Mouse (Mus musculus): ENCODE results near the gene Tkfc.

Tkfc gene

DNA sequence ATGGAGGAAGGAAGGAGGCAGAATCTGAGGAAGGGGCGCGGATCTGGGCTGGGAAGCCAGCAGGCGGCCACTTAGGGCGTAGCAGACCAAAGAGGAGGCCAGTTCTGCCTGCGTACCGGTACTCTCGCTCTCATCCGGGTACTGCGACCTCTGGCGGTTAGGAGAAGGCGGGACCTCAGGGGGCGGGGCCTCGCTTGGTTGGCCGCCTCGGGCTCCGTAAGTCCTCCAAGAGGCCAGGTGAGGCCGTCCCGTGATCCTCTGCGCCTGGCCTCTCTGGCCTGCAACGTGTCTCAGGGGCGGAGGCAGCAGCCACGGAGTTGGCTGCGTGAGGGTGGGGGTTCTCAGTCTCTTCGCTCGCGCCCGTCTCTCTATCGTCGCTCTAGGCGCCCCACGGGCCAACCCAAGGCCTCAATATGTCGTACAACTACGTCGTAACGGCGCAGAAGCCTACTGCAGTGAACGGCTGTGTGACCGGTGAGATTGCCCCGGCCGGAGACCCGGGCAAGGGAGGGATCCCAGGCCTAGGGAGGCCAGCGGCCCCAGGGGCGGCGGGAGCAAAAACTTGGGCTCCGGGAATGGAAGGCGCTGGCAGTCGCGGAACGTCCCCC is at the start of gene Tkfc, which contains the start of gene Ddb1:
Gene Tkfc, minus strand, starts transcription at position 362 of the 608 bp plus-strand sequence.
Gene Ddb1, plus strand, starts transcription at position 35 of the 608 bp plus-strand sequence.
- DNase-seq (ENCODE audit: low spot score in 2 of 2), result peak; percentile 97 to 99

DNA sequence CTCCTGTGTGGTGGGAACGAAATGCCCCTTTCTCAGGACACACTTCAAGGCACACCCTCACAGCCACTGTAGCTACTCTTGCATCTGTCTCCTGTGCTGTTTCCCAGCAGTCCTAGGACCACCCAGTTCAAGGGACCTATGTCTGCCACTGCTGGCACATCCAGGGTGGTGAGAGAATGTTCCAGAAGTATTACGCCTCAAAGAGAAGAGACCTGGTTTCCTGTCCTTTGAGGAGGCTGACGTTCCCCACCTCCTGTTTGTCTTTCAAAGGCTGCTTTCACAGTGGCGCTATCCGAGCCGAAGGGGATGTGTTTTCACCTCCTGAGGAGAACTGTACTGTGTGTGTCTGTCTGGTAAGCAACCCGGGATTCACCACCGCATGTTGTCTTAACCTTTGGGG is 42.7 kb upstream of the Tkfc start:
- no peak for DNase-seq (ENCODE audit: low spot score in 2 of 2)

DNA sequence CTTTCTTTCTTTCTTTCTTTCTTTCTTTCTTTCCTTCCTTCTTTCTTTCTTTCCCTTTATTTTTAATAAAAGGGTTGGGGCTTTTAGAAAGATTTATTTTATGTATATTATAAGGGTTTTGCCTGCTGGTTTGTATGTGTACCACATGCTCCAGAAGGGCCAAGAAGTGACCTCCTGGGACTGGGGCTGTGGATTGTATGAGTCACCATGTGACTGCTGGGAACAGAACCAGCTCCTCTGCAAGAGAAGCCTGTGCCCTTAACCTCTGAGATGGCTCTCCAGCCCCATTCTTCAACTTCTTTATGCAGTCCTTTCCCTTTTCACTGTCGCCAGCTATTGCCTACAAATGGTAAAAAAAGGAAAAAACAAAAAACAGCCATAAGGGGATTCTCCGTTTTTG is 40.2 kb upstream of the Tkfc start:
- no peak for DNase-seq (ENCODE audit: low spot score in 2 of 2)

GRCm38 (mm10) chr19:10640589-10641378 is 35.3 kb upstream of the Tkfc start:
- DNase-seq (ENCODE audit: low spot score in 2 of 2), result no peak

GRCm38 (mm10) chr19:10640080-10640479 is 34.6 kb upstream of the Tkfc start:
- DNase-seq (ENCODE audit: low spot score in 2 of 2), result no peak

DNA sequence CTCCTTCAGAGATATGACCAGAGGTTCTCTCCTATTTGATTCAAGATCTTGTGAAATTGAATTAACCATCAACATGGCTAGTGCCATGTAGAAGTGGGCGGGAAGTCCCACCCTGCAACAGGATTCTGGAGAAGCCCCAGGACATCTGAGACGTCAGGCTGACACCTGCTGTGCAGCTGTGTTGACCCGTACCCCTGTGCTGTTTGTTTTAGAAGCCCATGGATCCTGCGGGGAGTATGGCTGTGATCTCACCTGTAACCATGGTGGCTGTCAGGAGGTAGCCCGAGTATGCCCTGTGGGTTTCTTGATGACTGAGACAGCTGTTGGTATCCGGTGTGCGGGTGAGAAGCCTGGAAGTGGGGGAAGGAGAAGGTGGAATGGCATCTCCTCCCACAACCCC is 32.4 kb upstream of the Tkfc start:
- DNase-seq (ENCODE audit: low spot score in 2 of 2), result no peak

DNA sequence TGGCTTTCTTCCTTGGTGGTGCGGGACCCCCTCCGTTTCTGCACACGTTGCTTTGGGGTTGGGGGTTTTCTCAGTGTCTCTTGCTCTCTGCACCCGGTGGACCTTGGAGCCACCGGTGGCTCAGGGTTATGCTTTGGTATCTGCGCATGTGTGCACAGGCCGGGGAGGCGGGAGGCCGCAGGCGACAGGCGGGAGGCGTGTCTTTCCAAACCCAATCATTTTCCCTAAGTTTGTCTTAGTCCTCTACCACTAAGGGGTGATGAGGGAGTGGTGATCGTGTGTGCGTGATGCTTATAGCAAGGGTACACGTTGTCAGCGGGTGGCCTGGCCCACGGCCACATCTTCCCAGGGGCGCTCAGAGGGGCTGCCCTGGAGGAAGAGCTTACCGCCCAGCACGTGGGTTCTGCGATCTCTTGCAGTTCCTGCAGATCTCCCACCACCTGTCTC is 29.4 kb upstream of the Tkfc start:
- DNase-seq (ENCODE audit: low spot score in 2 of 2), result peak; percentile 38 to 51

DNA sequence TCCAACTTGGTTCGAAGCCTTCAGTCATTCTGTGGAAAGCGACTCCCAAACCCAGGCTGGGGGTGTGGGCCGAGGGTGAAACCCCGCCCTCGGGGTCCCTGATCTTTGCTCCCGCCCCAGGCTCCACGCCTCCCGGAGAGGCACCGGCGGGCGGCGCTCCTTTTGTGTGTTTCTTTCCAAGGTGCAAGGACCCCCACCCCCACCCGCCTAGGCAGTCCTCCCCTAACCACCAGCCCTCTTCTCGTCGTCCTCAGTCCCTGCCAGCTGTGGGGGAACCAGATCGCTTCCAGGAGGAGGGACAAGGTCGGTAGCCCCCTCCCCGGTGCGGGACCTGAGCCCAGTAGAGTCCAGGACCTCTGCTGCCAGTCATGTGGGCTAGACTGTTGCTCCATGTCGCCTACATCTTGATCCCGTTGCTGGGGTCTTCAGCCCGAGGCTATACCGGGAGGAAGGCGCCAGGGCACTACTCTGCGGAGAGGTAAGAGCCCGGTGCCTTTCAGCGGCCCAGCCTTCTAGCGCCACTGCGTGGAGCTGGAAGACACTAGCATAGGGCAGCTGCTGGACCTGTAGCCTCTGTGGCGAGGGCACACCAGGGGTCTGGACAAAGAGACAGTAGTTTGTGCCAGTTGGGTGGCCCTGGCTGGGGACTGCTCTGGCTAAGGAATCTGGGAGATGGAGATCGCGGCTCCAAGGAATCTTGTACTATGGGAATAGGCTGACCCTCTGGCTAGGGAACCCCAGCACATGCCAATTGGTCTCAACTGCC is 28.8 kb upstream of the Tkfc start, which contains the start of gene Vwce:
Gene Vwce, plus strand, starts transcription at position 108 of the 766 bp plus-strand sequence.
- peak in 1 of 2 experiments; percentile 25 for DNase-seq (ENCODE audit: low spot score in 2 of 2)

- no peak for DNase-seq (ENCODE audit: low spot score in 2 of 2)
Observed at GRCm38 (mm10) chr19:10608573-10609240, 3.3 kb upstream of the Tkfc start.

- DNase-seq (ENCODE audit: low spot score in 2 of 2), result no peak
Observed at GRCm38 (mm10) chr19:10605901-10606622, 608 bp upstream of the Tkfc start.

- no peak for DNase-seq (ENCODE audit: low spot score in 2 of 2)
Observed at GRCm38 (mm10) chr19:10604534-10604933, 920 bp downstream of the Tkfc start.

DNA sequence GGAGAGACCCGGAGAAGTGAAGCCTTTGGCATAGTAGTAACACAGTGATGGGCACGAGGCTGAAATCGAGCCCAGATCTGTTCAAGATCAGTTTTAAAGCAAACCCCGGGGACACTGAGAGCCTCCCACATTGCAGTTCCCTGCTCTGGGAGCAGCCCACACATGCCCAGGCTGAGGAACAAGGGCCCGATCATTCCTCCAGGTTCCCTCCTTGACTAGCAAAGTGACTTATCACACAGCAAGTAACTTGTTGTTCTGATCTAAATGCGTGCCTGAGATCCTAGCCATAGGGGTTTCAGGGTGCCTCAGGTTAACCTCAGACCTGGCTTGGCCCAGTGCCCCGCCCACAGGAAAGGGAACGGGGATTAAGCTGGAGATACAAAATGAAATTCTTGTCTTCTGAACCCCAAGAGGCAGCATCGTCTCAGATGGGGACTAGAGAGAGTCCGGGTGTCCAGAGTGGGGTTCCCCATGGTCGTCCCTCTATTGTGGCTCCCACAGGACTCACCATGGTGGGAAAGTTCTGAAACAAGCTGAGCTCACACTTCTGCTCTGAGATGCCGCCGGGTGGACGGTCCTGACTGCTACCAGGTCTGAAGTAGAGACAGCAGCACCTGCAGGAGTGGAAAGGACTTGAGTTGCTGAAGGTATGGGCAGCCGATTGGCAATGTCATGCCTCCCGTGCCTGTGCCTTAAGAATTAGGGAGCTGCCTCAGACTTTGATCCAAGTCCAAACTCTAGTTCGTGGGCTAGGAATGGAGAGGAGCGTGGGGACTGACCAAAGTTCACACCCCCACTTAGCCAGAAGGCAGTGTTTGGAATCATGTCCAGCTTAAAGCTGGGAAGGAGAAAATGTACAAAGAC is 1.6 kb downstream of the Tkfc start:
- DNase-seq (ENCODE audit: low spot score in 2 of 2), result no peak

DNA sequence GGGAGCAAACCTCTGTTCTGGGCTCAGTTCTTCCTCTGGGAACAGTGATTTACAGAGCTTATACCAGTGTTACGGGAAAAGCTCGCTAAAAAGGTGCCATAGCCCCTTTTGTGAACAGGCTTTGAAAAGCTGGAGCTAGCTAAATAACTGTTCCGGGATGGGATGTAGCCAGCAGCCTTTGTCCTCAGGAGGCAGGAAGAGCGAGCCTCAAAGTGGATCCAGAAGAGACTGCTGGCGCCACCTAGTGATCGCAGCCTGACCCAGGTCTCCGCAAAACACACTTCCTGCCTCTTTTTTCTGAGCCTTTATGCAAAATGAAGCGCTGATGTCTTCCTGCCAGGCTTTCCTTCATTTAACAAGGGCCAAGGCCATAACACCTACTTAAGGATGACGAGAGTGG is 2.7 kb downstream of the Tkfc start:
- peak; percentile 66 to 80 for DNase-seq (ENCODE audit: low spot score in 2 of 2)

DNA sequence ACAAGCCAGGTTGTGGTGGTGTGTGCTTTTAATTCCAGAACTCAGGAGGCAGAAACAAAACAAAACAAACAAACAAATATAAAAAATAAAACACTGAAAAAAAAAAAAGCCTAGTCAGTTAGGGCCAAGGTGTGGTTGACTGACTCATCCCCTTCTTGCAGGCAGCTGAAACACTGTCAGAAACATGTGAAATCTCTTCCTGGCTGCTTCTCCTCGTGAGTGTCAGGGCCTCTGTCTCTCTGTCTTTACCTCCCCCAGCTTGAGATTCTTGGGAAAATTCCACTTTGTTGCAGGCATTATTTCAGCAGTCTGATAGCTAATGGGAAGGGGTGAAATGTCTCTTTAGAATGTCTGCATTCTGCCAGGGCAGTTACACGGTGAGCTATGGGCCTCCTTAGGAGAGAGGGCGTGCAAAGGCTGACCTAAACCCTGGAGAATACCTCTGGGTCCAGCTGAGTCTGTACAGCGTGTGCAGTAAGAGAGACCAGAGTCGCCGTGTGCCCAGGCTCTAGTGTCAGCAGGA is 3.1 kb downstream of the Tkfc start:
- DNase-seq (ENCODE audit: low spot score in 2 of 2), result no peak

- DNase-seq (ENCODE audit: low spot score in 2 of 2), result no peak
Observed at GRCm38 (mm10) chr19:10599648-10600047, 5.8 kb downstream of the Tkfc start.

- no peak for DNase-seq (ENCODE audit: low spot score in 2 of 2)
Observed at GRCm38 (mm10) chr19:10598188-10598587, 7.3 kb downstream of the Tkfc start.

DNA sequence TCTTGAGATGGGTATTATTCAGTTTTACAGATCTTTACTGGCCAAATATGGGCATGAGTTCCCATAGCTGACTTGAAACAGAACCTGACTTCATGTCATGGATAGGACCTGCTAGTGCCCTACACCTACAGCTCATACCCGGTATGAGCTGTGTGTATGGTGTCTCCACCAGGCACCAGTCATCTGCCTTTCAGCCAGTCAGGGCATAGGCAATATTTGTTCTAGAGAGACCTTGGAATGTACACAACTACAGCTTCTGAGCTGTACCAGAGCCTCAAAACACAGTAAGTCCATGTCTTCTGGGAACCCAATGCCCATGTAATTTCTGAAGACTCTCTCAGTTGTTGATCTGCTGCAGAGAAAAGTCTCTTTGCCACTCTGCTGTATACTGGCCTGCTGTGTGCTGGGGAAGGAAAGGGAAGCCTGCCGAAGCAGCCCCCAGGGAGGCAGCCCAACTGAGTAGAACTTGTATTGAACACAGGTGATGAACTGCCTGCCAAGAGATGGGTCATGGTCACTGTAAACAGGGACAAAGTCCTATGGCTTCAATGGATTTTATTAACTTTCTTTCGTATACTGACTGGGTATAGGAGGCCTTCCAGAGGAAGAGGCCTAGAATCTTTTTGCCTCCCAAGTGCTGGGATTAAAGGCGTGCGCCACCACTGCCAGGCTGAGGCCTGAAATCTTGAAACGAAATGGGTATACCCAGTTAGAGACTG is 13.6 kb downstream of the Tkfc start:
- no peak for DNase-seq (ENCODE audit: low spot score in 2 of 2)

DNA sequence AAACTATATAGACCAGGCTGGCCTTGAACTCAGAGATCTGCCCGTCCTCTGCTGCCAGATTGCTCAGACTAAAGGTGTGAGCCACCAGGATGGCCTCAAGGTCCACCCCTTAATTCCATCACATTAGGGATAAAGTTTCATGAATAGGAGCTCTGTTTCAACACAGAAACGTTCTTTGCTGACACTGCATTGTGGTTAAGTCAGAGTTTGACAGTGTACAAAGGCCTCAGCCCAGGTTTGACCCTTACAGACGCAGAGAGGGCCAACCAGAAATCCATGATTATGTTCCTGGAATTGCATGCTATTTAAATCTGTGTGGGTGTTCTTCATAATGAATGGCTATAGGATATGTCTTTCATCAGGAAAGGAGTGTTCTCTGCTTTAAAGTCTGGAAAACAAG is 15.2 kb downstream of the Tkfc start:
- no peak for DNase-seq (ENCODE audit: low spot score in 2 of 2)

GRCm38 (mm10) chr19:10589127-10589857 is 16.2 kb downstream of the Tkfc start:
- no peak for DNase-seq (ENCODE audit: low spot score in 2 of 2)
